Mouse (Mus musculus) inflammation-experienced regulatory T-cells, adult 6 months (primary cell): ENCODE results near the gene Nptx2. TPM values are rescaled to one million over a fixed set of nuclear protein-coding genes. Genes with fewer than 3 reads are reported as not detected.

Source experiments
- ATAC-seq: one replicate; pipeline ENCODE4 v1.8.0; 2017
- polyA plus RNA-seq, 3 experiments: library from polyadenylated mRNA; unstranded; fragments of 100-300 nt; shearing (Covaris generic); gene quantifications; one replicate each; pipeline ENCODE4 v1.2.1; 2017

Nptx2 gene
- not detected for polyA plus RNA-seq

GRCm38 (mm10) chr5:144545653-144546422, at the start of gene Nptx2:
TSS of gene Nptx2 (plus strand) at chr5:144545902.
- no peak for ATAC-seq

GRCm38 (mm10) chr5:144496481-144496880, 49.2 kb upstream of the Nptx2 start:
- no peak for ATAC-seq

GRCm38 (mm10) chr5:144504239-144504638, 41.5 kb upstream of the Nptx2 start:
- no peak for ATAC-seq

- ATAC-seq: no peak
Measured at GRCm38 (mm10) chr5:144505731-144506130, 40.0 kb upstream of the Nptx2 start.

DNA sequence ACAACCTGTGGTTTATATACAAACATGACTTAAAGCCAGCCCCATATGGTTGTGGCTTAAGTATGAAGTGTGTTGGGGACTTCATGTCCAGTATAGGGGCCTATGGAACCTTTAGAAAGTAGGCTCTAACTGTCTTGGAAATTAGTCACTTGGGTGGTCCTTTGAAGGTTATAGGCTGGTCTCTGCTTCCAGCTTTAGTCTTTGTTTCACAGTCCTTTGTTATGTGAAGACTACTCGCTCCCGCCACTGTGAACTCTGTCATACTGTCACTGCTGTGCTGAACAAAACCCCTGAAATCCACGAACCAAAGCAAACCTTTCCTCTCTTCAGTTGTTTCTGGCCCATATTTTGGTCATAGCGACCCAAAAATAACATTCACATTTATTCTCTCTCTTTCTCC, 39.5 kb upstream of the Nptx2 start:
- no peak for ATAC-seq

- no peak for ATAC-seq
Measured at GRCm38 (mm10) chr5:144506689-144507552, 38.8 kb upstream of the Nptx2 start.

- ATAC-seq: no peak
Measured at GRCm38 (mm10) chr5:144509431-144509830, 36.3 kb upstream of the Nptx2 start.

GRCm38 (mm10) chr5:144514738-144515137, 31.0 kb upstream of the Nptx2 start:
- no peak for ATAC-seq

GRCm38 (mm10) chr5:144515241-144515640, 30.5 kb upstream of the Nptx2 start:
- ATAC-seq: no peak

DNA sequence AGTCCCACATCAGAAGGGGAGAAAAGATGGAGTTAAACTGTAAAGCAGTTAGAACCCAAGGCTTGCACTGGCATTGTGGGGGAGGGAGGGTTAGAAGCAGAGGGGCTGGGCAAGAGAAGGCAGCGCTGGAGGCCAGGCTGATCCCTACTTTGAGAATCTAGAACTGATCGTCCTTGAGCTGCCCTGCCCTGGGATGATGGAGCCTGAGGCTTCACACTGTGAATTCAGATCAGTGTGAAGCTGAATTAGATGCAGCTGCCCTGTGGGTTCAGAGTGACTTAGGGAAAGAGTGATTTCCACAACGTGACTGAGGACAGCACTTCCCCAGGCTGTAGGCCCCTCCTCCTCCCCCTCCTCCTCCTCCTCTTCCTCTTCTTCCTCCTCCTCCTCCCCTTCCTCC, 25.6 kb upstream of the Nptx2 start:
- ATAC-seq: no peak

GRCm38 (mm10) chr5:144524774-144525173, 20.9 kb upstream of the Nptx2 start:
- no peak for ATAC-seq

GRCm38 (mm10) chr5:144529123-144529522, 16.6 kb upstream of the Nptx2 start:
- no peak for ATAC-seq

- no peak for ATAC-seq
Measured at GRCm38 (mm10) chr5:144542711-144543308, 2.9 kb upstream of the Nptx2 start.

DNA sequence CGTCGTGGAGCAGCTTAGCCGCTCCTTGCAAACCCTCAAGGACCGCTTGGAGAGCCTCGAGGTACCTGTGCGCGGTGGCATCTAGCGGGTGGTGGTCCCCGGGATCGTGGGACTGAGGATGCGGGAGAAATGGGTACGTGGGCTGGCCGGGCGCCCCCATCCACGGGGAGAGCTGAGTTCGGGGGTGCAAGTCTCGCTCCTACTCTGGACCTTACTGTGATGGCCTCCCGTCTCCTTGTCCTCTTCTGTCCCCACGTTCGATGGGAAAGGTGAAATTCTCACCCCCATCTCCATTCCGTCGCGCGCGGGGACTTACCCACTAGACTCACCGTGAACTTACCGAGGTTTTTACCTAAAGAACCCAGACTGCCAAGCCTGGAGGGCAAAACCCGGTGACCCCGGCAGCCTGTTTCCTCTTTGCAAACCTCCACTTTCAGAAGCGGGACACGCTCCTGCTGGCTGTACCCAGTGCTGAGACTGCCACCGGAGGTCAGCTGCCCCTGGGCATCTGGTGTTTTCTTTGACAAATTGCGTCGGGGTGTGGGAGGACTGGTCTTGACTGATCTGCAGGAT, 807 bp downstream of the Nptx2 start:
- ATAC-seq: no peak

- ATAC-seq: no peak
Measured at GRCm38 (mm10) chr5:144547333-144547878, 1.7 kb downstream of the Nptx2 start.

- ATAC-seq: no peak
Measured at GRCm38 (mm10) chr5:144548079-144548631, 2.5 kb downstream of the Nptx2 start.

DNA sequence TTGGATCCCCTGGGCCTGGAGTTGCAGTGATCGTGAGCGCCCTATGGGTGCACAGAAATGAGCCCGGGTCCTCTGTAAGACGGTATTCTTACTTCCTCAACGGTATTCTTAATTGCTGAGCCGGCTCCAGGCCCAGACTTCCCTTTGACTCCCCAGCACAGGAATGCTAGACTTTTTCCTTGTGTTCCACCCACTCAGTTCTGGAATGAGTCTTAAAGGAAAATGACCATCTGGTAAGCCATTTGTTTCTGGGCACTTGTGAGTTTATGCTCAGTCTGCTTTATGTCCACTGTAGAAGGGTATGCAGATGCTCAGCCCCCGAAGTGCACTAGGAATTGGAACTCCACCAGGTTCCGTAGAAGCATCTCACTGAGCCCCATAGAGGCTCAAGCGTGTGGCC, 4.3 kb downstream of the Nptx2 start:
- ATAC-seq: no peak

GRCm38 (mm10) chr5:144550622-144551137, 5.0 kb downstream of the Nptx2 start:
- ATAC-seq: no peak

- no peak for ATAC-seq
Measured at GRCm38 (mm10) chr5:144556710-144557109, 11.0 kb downstream of the Nptx2 start.

DNA sequence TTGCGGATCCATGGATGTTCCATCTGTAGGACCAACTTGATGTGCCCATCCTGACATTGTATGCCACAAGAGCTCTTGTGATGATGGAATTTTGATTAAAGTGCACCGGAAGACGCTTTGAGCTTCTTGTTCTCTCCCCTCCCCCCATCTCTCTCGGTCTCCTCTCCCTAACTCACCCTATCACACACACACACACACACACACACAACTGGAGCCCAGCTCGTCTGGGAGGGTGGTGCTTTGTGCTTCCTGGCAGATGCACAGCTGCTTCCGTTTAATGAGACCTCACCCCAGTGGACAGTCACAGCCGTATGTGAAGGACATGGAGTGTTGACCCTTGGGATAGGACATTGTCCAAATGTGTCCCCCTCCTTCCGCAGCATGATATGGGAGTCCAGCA, 11.7 kb downstream of the Nptx2 start:
- no peak for ATAC-seq

- ATAC-seq: no peak
Measured at GRCm38 (mm10) chr5:144558481-144558880, 12.8 kb downstream of the Nptx2 start.

- ATAC-seq: no peak
Measured at GRCm38 (mm10) chr5:144565739-144566138, 20.0 kb downstream of the Nptx2 start.
